Mouse (Mus musculus): ENCODE data around the gene Ercc8. TPM values are rescaled to one million over a fixed set of nuclear protein-coding genes. Genes with fewer than 3 reads are reported as not detected.

The Ercc8 gene
- polyA plus RNA-seq, 1 experiment from 2014 or later: 16.4 TPM

DNA sequence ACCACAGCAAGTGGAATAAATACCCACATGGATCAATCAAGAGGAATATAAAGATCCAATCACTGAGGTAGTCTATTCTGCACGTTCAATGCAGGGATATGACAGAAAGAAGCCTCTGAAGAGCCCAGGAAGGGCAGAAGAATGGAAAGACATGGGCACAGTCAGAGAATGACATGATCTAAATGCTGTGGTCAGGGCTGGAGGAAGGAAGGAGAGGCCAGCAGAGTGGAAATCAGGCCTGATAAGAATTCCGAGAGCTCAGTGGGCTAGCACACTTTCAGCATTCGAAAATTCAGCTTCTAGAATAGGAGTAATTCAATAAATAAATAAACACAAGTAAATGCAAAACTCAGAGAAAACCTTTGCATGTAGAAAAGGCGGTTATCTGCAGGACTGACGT lies 83.2 kb downstream of the Ercc8 start:
- H3K4me2 ChIP-seq: no peak overlapping the region
- no peaks in the 10 kb centered on the region for H3K36me3 ChIP-seq
- ATAC-seq (ENCODE audit: insufficient number of reproducible peaks, low FRiP score, low TSS enrichment, low read depth): no peak
- no peaks in the 10 kb centered on the region for H3K27me3 ChIP-seq
- no peak overlapping the region for H3K9ac ChIP-seq
- no peaks in the 10 kb centered on the region for H3K4me1 ChIP-seq
- H3K27ac ChIP-seq: no peak overlapping the region
- 85% methylated on average over 5 of the region's 5 CpGs for WGBS
- no peak overlapping the region for H3K4me3 ChIP-seq
- H3K9me3 ChIP-seq: no peaks in the 10 kb centered on the region

Other genes starting within 250 kb of the Ercc8 start
- 52.2 and 55.3 TPM in 2 replicates for gene Smim15, start 114.3 kb upstream of the Ercc8 start, polyA plus RNA-seq (2015; fragmentation: Nextera tagmentation; extraction: Ambion mirVana)
- gene Ndufaf2, start 108 bp upstream of the Ercc8 start, polyA plus RNA-seq (2015; fragmentation: Nextera tagmentation; extraction: Ambion mirVana): 59.3 and 63.2 TPM in 2 replicates
- gene Elovl7, start 55.7 kb downstream of the Ercc8 start, polyA plus RNA-seq (2015; fragmentation: Nextera tagmentation; extraction: Ambion mirVana): 21.4 and 21.7 TPM in 2 replicates
- gene Depdc1b, start 157.6 kb downstream of the Ercc8 start, polyA plus RNA-seq (2015; fragmentation: Nextera tagmentation; extraction: Ambion mirVana): 6.0 and 6.9 TPM in 2 replicates